Mouse (Mus musculus) MEL (cell line): ENCODE data around the gene Adarb1. TPM values are rescaled to one million over a fixed set of nuclear protein-coding genes. Genes with fewer than 3 reads are reported as not detected.

ENCODE experiments used
- DNase-seq: peaks from one replicate; pipeline ENCODE4 v3.0.0; 2011; ENCODE audit warnings: low read depth, low spot score
- H3K27ac ChIP-seq: 2 replicates; pipeline ENCODE4 v1.5.1; 2012; ENCODE audit warnings: low read depth, mild to moderate bottlenecking, control low read depth, low read length, moderate library complexity; ENCODE audit not compliant: control insufficient read depth
- H3K27me3 ChIP-seq, 2 experiments: fragments of 150-350 bp in 1 of 2; sonication (generic) in 1 of 2; 2 replicates each; pipeline ENCODE4 v1.6.1; 2012; ENCODE audit warnings: low read length in 2 of 2, mild to moderate bottlenecking in 2 of 2, improper control_type of control experiment in 1 of 2, moderate library complexity in 1 of 2; ENCODE audit not compliant: insufficient read depth in 2 of 2, control insufficient read depth in 1 of 2
- H3K36me3 ChIP-seq, 2 experiments: 2 replicates each; pipeline ENCODE4 v1.6.1; 2012 to 2014; ENCODE audit warnings: low read length in 2 of 2, improper control_type of control experiment in 1 of 2, inconsistent platforms in 1 of 2, mild to moderate bottlenecking in 1 of 2; ENCODE audit not compliant: insufficient read depth in 2 of 2, control insufficient read depth in 1 of 2
- H3K4me1 ChIP-seq, 2 experiments: fragments of 150-350 bp in 1 of 2; sonication (generic) in 1 of 2; 2 replicates each; pipeline ENCODE4 v1.6.1; 2012; ENCODE audit warnings: low read length in 2 of 2, improper control_type of control experiment in 1 of 2, mild to moderate bottlenecking in 1 of 2; ENCODE audit not compliant: insufficient read depth in 2 of 2, control insufficient read depth in 1 of 2
- H3K4me3 ChIP-seq, 2 experiments: fragments of 150-350 bp in 1 of 2; sonication (generic) in 1 of 2; 2 replicates each; pipeline ENCODE4 v1.5.1; 2012; ENCODE audit warnings: low read depth in 2 of 2, low read length in 2 of 2, mild to moderate bottlenecking in 2 of 2, moderate library complexity in 2 of 2, control low read depth in 1 of 2, improper control_type of control experiment in 1 of 2; ENCODE audit not compliant: control insufficient read depth in 1 of 2, insufficient read depth in 1 of 2
- H3K79me2 ChIP-seq: 2 replicates; pipeline ENCODE4 v1.6.1; 2012; ENCODE audit warnings: mild to moderate bottlenecking, low read length, moderate library complexity; ENCODE audit not compliant: control insufficient read depth, poor library complexity, insufficient read depth
- H3K9ac ChIP-seq: 2 replicates; pipeline ENCODE4 v1.6.1; 2012; ENCODE audit warnings: low read depth, mild to moderate bottlenecking, control low read depth, low read length, moderate library complexity; ENCODE audit not compliant: control insufficient read depth, poor library complexity, severe bottlenecking
- H3K9me3 ChIP-seq: fragments of 150-350 bp; sonication (generic); replicated peaks from 2 replicates; pipeline ENCODE4 v1.6.1; 2012; ENCODE audit warnings: mild to moderate bottlenecking, low read length, improper control_type of control experiment, moderate library complexity; ENCODE audit not compliant: insufficient read depth
- CHD1 ChIP-seq: IDR thresholded peaks from 2 replicates; pipeline ENCODE4 v1.6.1; 2012; ENCODE audit warnings: low read depth, mild to moderate bottlenecking, inconsistent platforms, low read length, improper control_type of control experiment
- CHD2 ChIP-seq: IDR thresholded peaks from 2 replicates; pipeline ENCODE4 v1.6.1; 2011; ENCODE audit warnings: low read length, improper control_type of control experiment
- CTCF ChIP-seq, 3 experiments: IDR thresholded peaks in 2 of 3; conservative IDR thresholded peaks in 1 of 3; 2 replicates each; pipeline ENCODE4 v1.5.1; 2011 to 2012; ENCODE audit warnings: low read length in 3 of 3, low read depth in 2 of 3, mild to moderate bottlenecking in 2 of 3, improper control_type of control experiment in 1 of 3, inconsistent platforms in 1 of 3, mixed read lengths in 1 of 3, moderate library complexity in 1 of 3; ENCODE audit not compliant: control insufficient read depth in 1 of 3, insufficient read depth in 1 of 3, poor library complexity in 1 of 3, severe bottlenecking in 1 of 3
- E2F4 ChIP-seq: IDR thresholded peaks from 2 replicates; pipeline ENCODE4 v1.6.1; 2011; ENCODE audit warnings: low read depth, low read length, improper control_type of control experiment, borderline replicate concordance
- ETS1 ChIP-seq: IDR thresholded peaks from 2 replicates; pipeline ENCODE4 v1.6.1; 2012; ENCODE audit warnings: low read depth, mild to moderate bottlenecking, inconsistent platforms, low read length, improper control_type of control experiment, moderate library complexity
- GATA1 ChIP-seq: IDR thresholded peaks from 2 replicates; pipeline ENCODE4 v1.6.1; 2011; ENCODE audit warnings: low read depth, low read length, improper control_type of control experiment
- KAT2A ChIP-seq: conservative IDR thresholded peaks from 2 replicates; pipeline ENCODE4 v1.6.1; 2012; ENCODE audit warnings: low read depth, low read length, improper control_type of control experiment, inconsistent platforms
- MAFK ChIP-seq: IDR thresholded peaks from 2 replicates; pipeline ENCODE4 v1.6.1; 2011; ENCODE audit warnings: low read depth, mild to moderate bottlenecking, low read length, improper control_type of control experiment, borderline replicate concordance
- MEF2A ChIP-seq: IDR thresholded peaks from 2 replicates; pipeline ENCODE4 v1.6.1; 2014; ENCODE audit warnings: low read depth, mild to moderate bottlenecking, inconsistent platforms, low read length, improper control_type of control experiment; ENCODE audit not compliant: poor library complexity, insufficient replicate concordance, severe bottlenecking; ENCODE audit errors: extremely low read depth
- NELFE ChIP-seq: IDR thresholded peaks from 2 replicates; pipeline ENCODE4 v1.6.1; 2011; ENCODE audit warnings: low read depth, low read length, improper control_type of control experiment
- NRF1 ChIP-seq: IDR thresholded peaks from 2 replicates; pipeline ENCODE4 v1.6.1; 2014; ENCODE audit warnings: low read depth, mild to moderate bottlenecking, inconsistent platforms, low read length, improper control_type of control experiment, moderate library complexity; ENCODE audit not compliant: poor library complexity, insufficient read depth, severe bottlenecking
- POLR2AphosphoS2 ChIP-seq: IDR thresholded peaks from 2 replicates; pipeline ENCODE4 v1.6.1; 2011; ENCODE audit warnings: low read length, improper control_type of control experiment
- POLR2AphosphoS5 ChIP-seq: IDR thresholded peaks from 2 replicates; pipeline ENCODE4 v1.6.1; 2012; ENCODE audit warnings: low read depth, borderline replicate concordance, mild to moderate bottlenecking, inconsistent platforms, low read length, moderate library complexity, mixed read lengths
- RAD21 ChIP-seq: IDR thresholded peaks from 2 replicates; pipeline ENCODE4 v1.6.1; 2011; ENCODE audit warnings: mild to moderate bottlenecking, low read depth, low read length, improper control_type of control experiment
- RCOR1 ChIP-seq: IDR thresholded peaks from 2 replicates; pipeline ENCODE4 v1.6.1; 2012; ENCODE audit warnings: low read depth, mild to moderate bottlenecking, inconsistent platforms, low read length, improper control_type of control experiment
- SIN3A ChIP-seq: IDR thresholded peaks from 2 replicates; pipeline ENCODE4 v1.6.1; 2012; ENCODE audit warnings: low read length, improper control_type of control experiment, inconsistent platforms
- TAL1 ChIP-seq: IDR thresholded peaks from 2 replicates; pipeline ENCODE4 v1.6.1; 2012; ENCODE audit warnings: mild to moderate bottlenecking, inconsistent platforms, low read length, moderate library complexity, mixed read lengths
- TBP ChIP-seq: IDR thresholded peaks from 2 replicates; pipeline ENCODE4 v1.8.0; 2011; ENCODE audit warnings: low read depth, low read length, improper control_type of control experiment
- TCF12 ChIP-seq: IDR thresholded peaks from 2 replicates; pipeline ENCODE4 v1.6.1; 2014; ENCODE audit warnings: low read depth, mild to moderate bottlenecking, inconsistent platforms, low read length, improper control_type of control experiment, moderate library complexity
- UBTF ChIP-seq: IDR thresholded peaks from 2 replicates; pipeline ENCODE4 v1.6.1; 2012; ENCODE audit warnings: low read depth, mild to moderate bottlenecking, inconsistent platforms, low read length, improper control_type of control experiment, moderate library complexity, borderline replicate concordance; ENCODE audit not compliant: insufficient read depth
- USF1 ChIP-seq: IDR thresholded peaks from 2 replicates; pipeline ENCODE4 v1.6.1; 2014; ENCODE audit warnings: low read depth, mild to moderate bottlenecking, inconsistent platforms, low read length, improper control_type of control experiment, moderate library complexity
- ZKSCAN1 ChIP-seq: IDR thresholded peaks from 2 replicates; pipeline ENCODE4 v1.6.1; 2012; ENCODE audit warnings: low read depth, mild to moderate bottlenecking, inconsistent platforms, low read length, improper control_type of control experiment, moderate library complexity
- ZMIZ1 ChIP-seq: IDR thresholded peaks from 2 replicates; pipeline ENCODE4 v1.6.1; 2012; ENCODE audit warnings: low read depth, mild to moderate bottlenecking, inconsistent platforms, low read length, improper control_type of control experiment, moderate library complexity
- ZNF384 ChIP-seq: IDR thresholded peaks from 2 replicates; pipeline ENCODE4 v1.6.1; 2012; ENCODE audit warnings: low read depth, mild to moderate bottlenecking, inconsistent platforms, low read length, improper control_type of control experiment
- polyA plus RNA-seq, 2 experiments: library from polyadenylated mRNA; stranded (reverse) in 1 of 2; unstranded in 1 of 2; fragments of >175 nt in 1 of 2; fragments of >200 nt in 1 of 2; gene quantifications; 2 replicates each; pipeline versions ENCODE4 v1.2.1 to v1.2.4; 2012; ENCODE audit warnings: low replicate concordance in 2 of 2, low read depth in 1 of 2; ENCODE audit not compliant: insufficient read length in 2 of 2, insufficient read depth in 1 of 2, missing spikeins in 1 of 2
- total RNA-seq: library from RNA; depleted of rRNA; stranded (reverse); fragments of 300-350 nt; gene quantifications from 2 replicates; pipeline ENCODE4 v1.2.3, GENCODE M21; 2012

Adarb1 gene
- total and polyA plus RNA-seq, 3 experiments = 2.4 to 3.8 TPM; not detected in 1

DNA sequence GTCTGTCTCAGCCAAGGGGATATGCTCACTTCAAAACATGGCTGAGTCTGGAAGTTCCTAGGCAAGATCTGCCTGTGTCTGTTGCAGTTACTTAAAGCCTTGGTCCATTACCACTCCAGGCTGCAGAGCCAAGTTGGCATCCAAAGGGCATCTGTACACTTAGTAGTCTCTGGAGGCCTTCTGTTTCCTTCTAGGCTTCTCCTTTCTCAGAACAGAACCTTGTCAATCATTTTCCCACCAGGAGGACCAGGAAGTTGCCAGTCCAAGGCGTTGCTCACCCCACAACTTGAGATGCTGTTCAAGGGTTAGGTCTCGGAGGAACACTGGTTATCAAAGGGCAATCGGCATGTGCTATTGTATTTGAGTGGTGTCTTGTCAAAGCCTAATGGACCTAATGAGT, 21.0 kb upstream of the Adarb1 start:
- Histone ChIP-seq H3K9ac (no peak overlapping the region), H3K79me2 (no peaks in the 10 kb centered on the region), H3K27me3 (peaks cover 0 to 6% of the 10 kb centered on the region in 2 experiments; a peak in 2 of 4 replicates), H3K4me3 (no peak overlapping the region), H3K9me3 (no peaks in the 10 kb centered on the region), H3K4me1 (no peaks in the 10 kb centered on the region), H3K36me3 (no peaks in the 10 kb centered on the region), H3K27ac (no peak overlapping the region)
- no peak for DNase-seq
- TF ChIP-seq E2F4 = no peak
- TF ChIP-seq ZKSCAN1 = no peak
- no peak for TF ChIP-seq MEF2A
- no peak for TF ChIP-seq UBTF
- no peak for TF ChIP-seq ZMIZ1
- TF ChIP-seq ETS1 = no peak
- no peak for TF ChIP-seq POLR2AphosphoS2
- TF ChIP-seq RCOR1 = no peak
- no peak for TF ChIP-seq GATA1
- TF ChIP-seq TBP = no peak
- no peak for TF ChIP-seq USF1
- TF ChIP-seq RAD21 = no peak

DNA sequence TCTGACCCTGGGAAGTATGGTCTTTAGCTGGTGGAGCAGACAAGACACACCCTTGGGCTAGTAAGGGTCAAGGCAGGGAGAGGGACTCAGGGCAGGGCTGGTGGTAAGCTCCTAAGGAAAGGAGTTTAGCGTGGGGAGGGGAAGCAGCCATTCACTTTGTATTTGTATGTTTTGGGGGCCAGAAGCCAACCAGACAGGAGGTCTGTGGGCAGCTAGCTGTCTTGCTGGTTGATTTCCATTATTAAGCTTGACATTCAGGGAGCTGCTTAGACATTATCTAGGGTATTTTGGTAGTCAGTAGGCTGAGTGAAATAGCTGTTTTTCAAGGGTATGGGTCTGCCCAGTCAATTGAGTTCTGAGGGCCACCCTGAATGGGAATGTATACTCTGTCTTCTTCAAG, 20.0 kb upstream of the Adarb1 start:
- TF ChIP-seq POLR2AphosphoS5 = no peak
- TF ChIP-seq CHD2 = no peak
- TF ChIP-seq ETS1 = no peak
- TF ChIP-seq GATA1 = no peak
- no peak for TF ChIP-seq ZNF384
- TF ChIP-seq CTCF (IDR thresholded peaks at IDR 0.05 in 2 of 3, conservative IDR thresholded peaks at IDR 0.05 in 1 of 3; ENCODE audit: control insufficient read depth in 1 of 3, insufficient read depth in 1 of 3, low read depth in 2 of 3, low read length in 3 of 3, poor library complexity in 1 of 3, severe bottlenecking in 1 of 3) = no peak
- no peak for TF ChIP-seq NELFE
- no peak for TF ChIP-seq KAT2A
- no peak for TF ChIP-seq POLR2AphosphoS2
- TF ChIP-seq TCF12 = no peak
- TF ChIP-seq TAL1 = no peak
- TF ChIP-seq CHD1 = no peak
- TF ChIP-seq MAFK = no peak
- no peak for TF ChIP-seq SIN3A
- no peak for TF ChIP-seq NRF1
- no peak for TF ChIP-seq ZMIZ1
- TF ChIP-seq, all 39 proteins: peak for 0
- no peaks in the 10 kb centered on the region for H3K4me1 ChIP-seq
- H3K4me3 ChIP-seq = no peak overlapping the region
- H3K9ac ChIP-seq = no peak overlapping the region
- no peaks in the 10 kb centered on the region for H3K36me3 ChIP-seq
- H3K27me3 ChIP-seq = peaks cover 6 to 11% of the 10 kb centered on the region in 2 experiments
- no peaks in the 10 kb centered on the region for H3K79me2 ChIP-seq
- no peak for DNase-seq
- no peaks in the 10 kb centered on the region for H3K9me3 ChIP-seq
- no peak overlapping the region for H3K27ac ChIP-seq
